Mouse (Mus musculus) thymus, postnatal 4 days (tissue): Measurements from ENCODE around the gene 1110051M20Rik.

Experiments
- DNase-seq: peaks from one replicate; pipeline ENCODE4 v3.0.0; 2021

The 1110051M20Rik gene

GRCm38 (mm10) chr2:91457259-91457655, 12.8 kb upstream of the 1110051M20Rik start, which contains the start of gene Lrp4:
TSS of gene Lrp4 (plus strand) at chr2:91457511.
- DNase-seq: peak; percentile 51

- no peak for DNase-seq
These were observed 12.1 kb upstream of the 1110051M20Rik start for GRCm38 (mm10) chr2:91456491-91457100.

- no peak for DNase-seq
These were observed 11.3 kb upstream of the 1110051M20Rik start for GRCm38 (mm10) chr2:91455826-91456225.

GRCm38 (mm10) chr2:91454434-91454833, 9.9 kb upstream of the 1110051M20Rik start:
- DNase-seq: no peak

DNA sequence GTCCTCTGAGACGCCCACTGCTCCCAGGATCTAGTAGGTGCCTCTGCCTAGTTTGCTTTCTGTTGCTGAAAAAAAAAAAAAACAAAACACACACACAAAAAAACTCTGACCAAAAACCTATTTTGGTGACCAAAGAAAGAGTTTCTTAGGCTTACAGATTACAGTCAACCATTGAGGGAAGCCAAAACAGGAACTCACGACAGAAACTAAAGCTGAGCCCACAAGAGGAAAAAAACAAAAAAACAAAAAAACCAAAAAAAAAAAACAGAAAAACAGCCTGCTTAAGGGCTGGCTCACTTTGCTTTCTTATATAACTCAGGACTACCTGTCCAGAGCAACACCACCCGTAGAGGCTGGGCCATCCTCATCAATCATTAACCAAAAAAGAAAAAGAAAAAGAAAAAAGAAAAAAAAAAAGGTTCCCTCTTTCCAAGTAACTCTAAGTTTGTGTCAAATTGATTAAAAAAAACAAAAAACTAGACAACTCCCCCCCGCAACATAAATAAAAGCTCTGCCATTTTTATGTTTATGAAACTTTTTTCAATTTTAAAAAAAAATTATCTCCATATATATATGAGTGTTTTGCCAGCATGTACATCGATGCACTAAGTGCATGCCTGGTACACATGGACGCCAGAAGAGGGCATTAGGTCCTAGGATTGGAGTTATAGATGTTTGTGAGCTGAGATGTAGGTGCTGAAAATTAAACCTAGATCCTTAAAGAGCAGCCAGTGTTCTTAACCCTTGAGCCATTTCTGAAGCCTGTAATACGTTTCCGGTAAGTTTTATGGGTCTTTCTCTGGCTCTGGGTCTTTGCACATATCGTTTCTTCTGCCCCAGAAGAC, 8.9 kb upstream of the 1110051M20Rik start:
- no peak for DNase-seq

DNA sequence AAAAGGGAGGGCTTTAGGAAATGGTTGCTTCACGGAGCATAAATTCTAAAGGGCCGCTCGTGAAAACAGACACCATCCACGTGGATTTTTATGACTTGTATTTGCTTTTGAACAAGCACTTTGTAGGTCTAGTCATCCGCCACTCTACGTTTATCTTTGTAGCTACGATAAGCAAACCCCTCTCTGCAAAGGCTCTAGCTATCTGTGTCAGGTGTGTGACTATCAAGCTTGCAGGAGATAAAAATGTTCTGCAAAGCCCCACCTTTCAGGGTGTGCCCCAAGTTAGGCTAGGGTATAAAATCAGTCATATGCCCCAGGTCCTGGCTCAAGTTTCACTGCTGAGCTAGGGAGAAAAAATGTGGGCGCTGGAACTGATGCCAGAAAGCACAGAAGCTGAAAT, 8.2 kb upstream of the 1110051M20Rik start:
- DNase-seq: no peak

DNA sequence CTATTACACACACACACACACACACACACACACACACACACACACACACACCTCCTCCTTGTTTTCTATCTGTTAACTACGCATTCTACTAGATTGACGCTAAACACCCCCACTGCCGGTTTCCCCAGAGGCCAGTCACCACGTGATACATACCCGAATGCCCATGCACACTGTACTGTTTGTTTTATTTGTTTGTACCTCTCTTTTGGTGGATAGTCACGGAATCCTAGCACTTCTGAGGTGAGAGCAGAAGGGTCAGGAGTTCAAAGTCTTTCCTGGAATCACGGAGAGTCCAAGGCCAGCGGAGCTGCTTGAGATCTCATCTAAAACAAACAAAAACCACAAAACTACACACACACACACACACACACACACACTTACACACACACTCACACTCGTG, 5.8 kb upstream of the 1110051M20Rik start:
- no peak for DNase-seq

DNA sequence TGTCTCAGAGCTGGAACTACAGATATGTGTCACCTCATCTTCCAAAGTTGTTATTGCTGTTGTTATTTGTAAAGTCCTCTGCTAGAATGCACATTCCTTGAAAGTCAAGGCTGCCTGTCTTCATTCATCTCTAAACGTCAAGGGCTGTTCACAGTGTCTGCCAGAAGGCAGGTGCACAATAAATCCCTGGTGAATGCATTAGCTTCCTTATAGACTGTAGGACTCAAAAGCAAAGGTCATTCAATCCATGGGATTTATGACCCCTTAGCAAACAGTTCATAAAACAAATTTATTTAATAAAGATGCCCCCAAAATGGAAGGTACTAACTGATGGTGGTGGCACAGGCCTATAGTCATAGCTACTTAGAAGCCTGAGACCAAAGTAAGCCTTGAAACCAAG, 5.2 kb upstream of the 1110051M20Rik start:
- DNase-seq: no peak

GRCm38 (mm10) chr2:91442241-91442640, 2.3 kb downstream of the 1110051M20Rik start:
- DNase-seq: no peak

DNA sequence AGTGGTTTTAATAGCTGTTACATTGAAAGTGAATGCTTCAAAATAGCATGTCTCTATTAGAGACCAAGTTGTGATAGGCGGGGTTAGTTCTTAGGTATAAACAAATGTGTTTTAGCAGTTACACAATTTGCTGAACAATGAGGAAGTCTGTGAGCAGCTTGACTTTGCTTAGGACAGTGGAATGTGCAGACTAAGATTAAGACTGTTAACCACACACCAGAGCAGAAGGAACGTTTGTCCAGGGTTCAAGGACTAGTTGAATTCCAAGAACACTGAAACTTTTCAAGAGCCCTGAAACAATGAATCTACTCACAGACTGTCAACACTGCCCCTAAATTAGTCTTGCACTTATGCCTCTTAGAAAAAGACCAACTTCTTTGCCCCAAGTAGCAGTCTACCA, 2.8 kb downstream of the 1110051M20Rik start:
- no peak for DNase-seq

GRCm38 (mm10) chr2:91440686-91441085, 3.8 kb downstream of the 1110051M20Rik start:
- no peak for DNase-seq

DNA sequence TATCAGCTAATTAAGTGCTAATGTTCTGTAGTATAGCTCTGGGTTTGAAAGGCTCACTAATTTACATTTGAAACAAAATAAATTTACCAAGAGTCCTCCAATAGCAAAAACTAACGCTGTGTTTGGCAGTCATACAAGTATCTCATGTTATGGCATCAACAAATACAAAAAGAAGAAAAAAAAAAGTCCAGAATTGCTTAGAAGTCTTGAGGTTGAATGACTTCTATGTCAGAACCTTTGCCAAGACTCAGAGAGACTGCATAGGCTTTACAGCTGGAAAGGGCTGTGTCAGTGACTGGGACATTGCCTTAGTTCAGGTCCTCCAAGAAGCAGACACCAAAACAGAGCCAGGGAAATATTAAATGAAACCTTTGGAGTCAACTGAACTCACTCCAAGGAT, 4.6 kb downstream of the 1110051M20Rik start:
- DNase-seq: no peak

DNA sequence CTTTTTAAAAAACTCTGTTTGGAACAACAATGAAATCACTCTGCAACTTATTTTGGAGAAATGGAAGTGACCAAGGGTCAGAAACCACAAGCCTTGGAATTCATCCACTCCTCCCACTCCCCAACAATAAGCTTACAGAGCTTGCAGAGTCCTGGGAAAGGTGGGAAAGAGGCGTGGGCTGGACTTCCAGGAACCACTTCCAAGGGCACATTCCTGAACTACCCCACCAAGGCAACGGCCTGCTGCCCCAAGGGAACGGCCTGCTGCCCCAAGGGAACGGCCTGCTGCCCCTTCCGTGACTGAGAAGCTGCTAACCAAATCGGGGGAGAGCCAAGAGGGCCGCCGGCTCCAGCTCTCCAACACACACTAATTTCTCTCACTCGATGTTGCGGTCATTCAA, 5.2 kb downstream of the 1110051M20Rik start:
- DNase-seq: no peak

DNA sequence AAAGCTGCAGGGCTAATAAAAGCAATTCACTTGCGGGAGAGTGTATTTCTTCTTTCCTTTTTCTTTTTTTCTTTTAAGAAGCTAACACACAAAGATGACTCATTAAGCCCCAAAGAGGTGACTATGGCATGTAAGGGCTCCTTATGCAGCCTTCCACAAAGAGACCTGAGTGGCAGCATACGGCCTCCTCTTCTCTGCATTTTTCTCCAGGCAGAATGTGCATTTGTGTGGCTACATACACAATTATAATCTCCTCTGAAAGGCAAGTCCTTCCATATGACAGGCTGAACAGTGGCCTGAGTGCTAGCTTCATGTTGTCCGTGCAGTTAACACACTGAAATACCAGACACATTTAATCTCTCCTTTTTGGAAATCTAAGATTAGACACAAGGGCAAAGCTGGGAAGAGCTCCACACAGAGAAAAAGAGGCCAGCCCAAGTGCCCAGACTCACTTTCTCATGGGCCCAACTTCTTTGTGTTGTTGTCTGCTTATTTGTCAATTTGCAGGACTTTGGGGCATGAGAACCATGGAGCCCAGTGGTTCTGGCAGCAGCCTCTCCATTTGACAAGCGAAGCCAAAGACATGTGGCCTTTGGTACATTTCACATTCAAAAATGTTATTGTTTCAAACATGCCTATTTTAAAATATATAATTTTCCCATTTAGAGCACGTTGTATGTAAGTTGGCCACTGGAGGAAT, 7.2 kb downstream of the 1110051M20Rik start:
- DNase-seq: no peak

GRCm38 (mm10) chr2:91436713-91437112, 7.8 kb downstream of the 1110051M20Rik start:
- no peak for DNase-seq

DNA sequence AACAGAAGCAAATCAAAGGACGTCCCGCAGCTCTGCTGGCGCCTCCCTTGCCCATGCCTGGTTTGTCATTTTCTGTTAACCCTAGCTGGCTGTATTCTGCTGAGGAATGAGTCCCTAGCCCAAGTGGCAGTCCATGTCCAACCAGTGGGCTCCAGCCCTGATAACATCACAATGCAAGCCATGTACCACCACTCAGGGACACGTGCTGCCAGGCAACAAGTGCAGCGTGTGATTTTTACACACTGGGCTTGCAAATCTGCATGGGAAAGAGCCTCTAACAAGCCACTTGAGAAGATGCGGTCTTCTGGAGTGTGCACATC, 13.9 kb downstream of the 1110051M20Rik start:
- DNase-seq: no peak

DNA sequence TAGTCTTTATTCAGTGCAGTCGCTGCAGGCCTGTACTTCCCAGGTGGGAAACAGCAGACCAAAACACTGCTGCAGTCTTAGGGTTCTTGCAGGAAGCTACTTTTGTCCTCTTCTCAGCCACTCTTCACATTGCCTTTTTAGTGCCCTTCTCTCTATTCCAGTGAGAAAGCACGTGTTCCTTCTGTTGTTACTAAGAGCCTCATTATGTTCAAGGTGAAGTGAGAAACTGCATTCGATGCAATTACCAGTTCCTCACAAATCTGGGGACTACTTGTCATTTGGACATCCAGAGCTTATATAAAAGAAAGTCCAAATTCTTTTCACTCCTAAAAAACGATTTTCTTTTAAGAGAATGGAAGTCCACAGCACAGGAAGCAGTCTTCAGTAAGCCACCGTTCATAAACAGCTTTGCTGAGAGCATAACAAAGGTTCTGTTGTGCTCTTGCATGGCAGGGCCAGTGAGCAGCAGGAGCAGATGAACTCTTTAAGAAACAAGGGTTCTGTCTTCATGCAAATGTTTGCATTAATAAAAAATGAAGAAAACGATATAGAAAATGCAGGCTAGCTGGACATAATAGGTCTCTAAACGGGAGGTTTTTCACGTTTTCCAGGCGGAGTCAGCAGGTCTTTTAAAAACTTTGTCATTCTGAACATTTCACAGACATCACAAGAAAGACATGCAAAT, 14.4 kb downstream of the 1110051M20Rik start:
- no peak for DNase-seq

GRCm38 (mm10) chr2:91429146-91429545, 15.4 kb downstream of the 1110051M20Rik start:
- DNase-seq: no peak

GRCm38 (mm10) chr2:91426321-91426720, 18.2 kb downstream of the 1110051M20Rik start:
- no peak for DNase-seq

DNA sequence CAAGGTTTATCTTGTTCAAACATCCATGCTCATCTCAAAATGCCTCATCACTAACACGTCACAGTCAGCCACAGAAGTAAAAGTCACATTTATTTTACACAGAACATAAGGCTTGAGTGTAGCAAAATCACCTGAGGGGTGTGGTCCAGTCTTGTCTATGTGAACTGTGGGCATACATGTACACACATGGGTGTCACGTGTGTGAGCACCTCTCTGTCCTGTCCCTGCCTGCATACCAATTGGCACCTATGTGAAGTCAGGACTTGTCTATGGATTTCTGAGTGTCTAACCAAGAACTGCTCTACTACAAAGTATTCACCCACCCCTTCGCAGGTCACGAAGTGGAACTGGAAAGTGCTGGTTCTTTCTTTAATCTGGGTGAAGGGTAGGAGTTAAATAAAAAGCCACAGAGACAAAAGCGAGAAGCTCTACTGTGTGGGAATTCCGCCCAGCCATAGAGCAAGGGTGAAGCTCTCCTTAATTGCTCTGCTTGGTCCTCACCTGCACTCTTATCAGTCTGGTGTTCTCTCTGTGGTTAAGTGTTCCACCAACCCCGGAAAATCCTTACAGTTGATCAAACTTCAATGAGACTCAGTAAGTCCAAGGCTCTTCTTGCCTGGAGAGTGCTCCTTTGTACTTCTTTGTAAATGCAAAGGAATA, 20.3 kb downstream of the 1110051M20Rik start:
- no peak for DNase-seq

GRCm38 (mm10) chr2:91421641-91422040, 22.9 kb downstream of the 1110051M20Rik start:
- no peak for DNase-seq

DNA sequence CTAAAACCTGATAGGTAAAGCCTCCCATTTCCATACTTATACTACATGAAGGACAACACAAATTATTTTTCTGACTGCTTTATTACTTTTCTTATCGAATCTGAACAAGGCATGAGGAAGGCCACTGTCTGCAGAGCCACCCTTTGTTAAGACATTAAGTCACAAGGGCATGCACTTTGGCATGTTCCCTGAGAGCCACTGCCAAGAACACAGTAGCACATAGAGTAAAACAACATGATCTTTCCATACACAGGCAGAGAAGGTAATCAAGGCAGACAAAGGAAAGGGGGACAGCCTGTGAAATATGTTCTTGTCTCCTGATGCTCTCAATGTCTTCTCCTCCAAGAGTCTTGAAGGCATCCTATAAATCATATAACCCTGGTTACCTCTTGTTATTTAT, 30.7 kb downstream of the 1110051M20Rik start:
- no peak for DNase-seq

DNA sequence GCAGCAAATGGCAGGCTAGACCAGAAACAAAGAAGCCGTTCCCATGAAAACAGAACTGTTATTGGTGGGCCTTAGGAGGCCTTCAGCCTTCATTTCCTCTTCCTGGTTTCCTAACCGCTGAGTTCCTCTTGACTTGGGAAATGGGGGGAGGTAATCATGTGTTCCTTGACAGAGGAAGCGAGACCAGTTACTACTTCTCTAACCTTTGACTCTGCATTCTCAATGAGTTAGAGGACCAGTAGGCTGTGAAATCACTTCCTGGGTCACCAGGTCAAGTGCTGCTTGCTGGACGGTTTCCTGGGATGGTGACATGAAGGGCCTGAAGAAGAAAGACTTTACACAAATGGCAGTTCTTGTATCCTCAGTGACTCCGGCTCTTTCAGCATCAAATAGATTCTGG, 32.1 kb downstream of the 1110051M20Rik start:
- no peak for DNase-seq
